Mouse (Mus musculus) MEL (cell line): ENCODE data around the gene Rtn2. TPM values are rescaled to one million over a fixed set of nuclear protein-coding genes. Genes with fewer than 3 reads are reported as not detected.

Experiments
- DNase-seq: peaks from one replicate; pipeline ENCODE4 v3.0.0; 2011; ENCODE audit warnings: low read depth, low spot score
- H3K27ac ChIP-seq: 2 replicates; pipeline ENCODE4 v1.5.1; 2012; ENCODE audit warnings: low read depth, mild to moderate bottlenecking, control low read depth, low read length, moderate library complexity; ENCODE audit not compliant: control insufficient read depth
- H3K27me3 ChIP-seq, 2 experiments: fragments of 150-350 bp in 1 of 2; sonication (generic) in 1 of 2; 2 replicates each; pipeline ENCODE4 v1.6.1; 2012; ENCODE audit warnings: low read length in 2 of 2, mild to moderate bottlenecking in 2 of 2, improper control_type of control experiment in 1 of 2, moderate library complexity in 1 of 2; ENCODE audit not compliant: insufficient read depth in 2 of 2, control insufficient read depth in 1 of 2
- H3K36me3 ChIP-seq, 2 experiments: 2 replicates each; pipeline ENCODE4 v1.6.1; 2012 to 2014; ENCODE audit warnings: low read length in 2 of 2, improper control_type of control experiment in 1 of 2, inconsistent platforms in 1 of 2, mild to moderate bottlenecking in 1 of 2; ENCODE audit not compliant: insufficient read depth in 2 of 2, control insufficient read depth in 1 of 2
- H3K4me1 ChIP-seq, 2 experiments: fragments of 150-350 bp in 1 of 2; sonication (generic) in 1 of 2; 2 replicates each; pipeline ENCODE4 v1.6.1; 2012; ENCODE audit warnings: low read length in 2 of 2, improper control_type of control experiment in 1 of 2, mild to moderate bottlenecking in 1 of 2; ENCODE audit not compliant: insufficient read depth in 2 of 2, control insufficient read depth in 1 of 2
- H3K4me3 ChIP-seq, 2 experiments: fragments of 150-350 bp in 1 of 2; sonication (generic) in 1 of 2; 2 replicates each; pipeline ENCODE4 v1.5.1; 2012; ENCODE audit warnings: low read depth in 2 of 2, low read length in 2 of 2, mild to moderate bottlenecking in 2 of 2, moderate library complexity in 2 of 2, control low read depth in 1 of 2, improper control_type of control experiment in 1 of 2; ENCODE audit not compliant: control insufficient read depth in 1 of 2, insufficient read depth in 1 of 2
- H3K79me2 ChIP-seq: 2 replicates; pipeline ENCODE4 v1.6.1; 2012; ENCODE audit warnings: mild to moderate bottlenecking, low read length, moderate library complexity; ENCODE audit not compliant: control insufficient read depth, poor library complexity, insufficient read depth
- H3K9ac ChIP-seq: 2 replicates; pipeline ENCODE4 v1.6.1; 2012; ENCODE audit warnings: low read depth, mild to moderate bottlenecking, control low read depth, low read length, moderate library complexity; ENCODE audit not compliant: control insufficient read depth, poor library complexity, severe bottlenecking
- H3K9me3 ChIP-seq: fragments of 150-350 bp; sonication (generic); replicated peaks from 2 replicates; pipeline ENCODE4 v1.6.1; 2012; ENCODE audit warnings: mild to moderate bottlenecking, low read length, improper control_type of control experiment, moderate library complexity; ENCODE audit not compliant: insufficient read depth
- BHLHE40 ChIP-seq: IDR thresholded peaks from 2 replicates; pipeline ENCODE4 v1.6.1; 2012; ENCODE audit warnings: low read depth, mild to moderate bottlenecking, inconsistent platforms, low read length, improper control_type of control experiment, borderline replicate concordance
- CHD2 ChIP-seq: IDR thresholded peaks from 2 replicates; pipeline ENCODE4 v1.6.1; 2011; ENCODE audit warnings: low read length, improper control_type of control experiment
- E2F4 ChIP-seq: IDR thresholded peaks from 2 replicates; pipeline ENCODE4 v1.6.1; 2011; ENCODE audit warnings: low read depth, low read length, improper control_type of control experiment, borderline replicate concordance
- KAT2A ChIP-seq: conservative IDR thresholded peaks from 2 replicates; pipeline ENCODE4 v1.6.1; 2012; ENCODE audit warnings: low read depth, low read length, improper control_type of control experiment, inconsistent platforms
- MAFK ChIP-seq: IDR thresholded peaks from 2 replicates; pipeline ENCODE4 v1.6.1; 2011; ENCODE audit warnings: low read depth, mild to moderate bottlenecking, low read length, improper control_type of control experiment, borderline replicate concordance
- MAX ChIP-seq: IDR thresholded peaks from 2 replicates; pipeline ENCODE4 v1.6.1; 2011; ENCODE audit warnings: low read length, improper control_type of control experiment
- MEF2A ChIP-seq: IDR thresholded peaks from 2 replicates; pipeline ENCODE4 v1.6.1; 2014; ENCODE audit warnings: low read depth, mild to moderate bottlenecking, inconsistent platforms, low read length, improper control_type of control experiment; ENCODE audit not compliant: poor library complexity, insufficient replicate concordance, severe bottlenecking; ENCODE audit errors: extremely low read depth
- MXI1 ChIP-seq: IDR thresholded peaks from 2 replicates; pipeline ENCODE4 v1.6.1; 2011; ENCODE audit warnings: mild to moderate bottlenecking, low read depth, low read length, improper control_type of control experiment
- MYC ChIP-seq: IDR thresholded peaks from 2 replicates; pipeline ENCODE4 v1.6.1; 2011; ENCODE audit warnings: low read depth, mild to moderate bottlenecking, low read length, improper control_type of control experiment, moderate library complexity
- NRF1 ChIP-seq: IDR thresholded peaks from 2 replicates; pipeline ENCODE4 v1.6.1; 2014; ENCODE audit warnings: low read depth, mild to moderate bottlenecking, inconsistent platforms, low read length, improper control_type of control experiment, moderate library complexity; ENCODE audit not compliant: poor library complexity, insufficient read depth, severe bottlenecking
- POLR2A ChIP-seq, 2 experiments: IDR thresholded peaks; 2 replicates each; pipeline ENCODE4 v1.6.1; 2011 to 2012; ENCODE audit warnings: low read length in 2 of 2, mild to moderate bottlenecking in 2 of 2, control low read depth in 1 of 2, improper control_type of control experiment in 1 of 2, low read depth in 1 of 2, moderate library complexity in 1 of 2; ENCODE audit not compliant: control insufficient read depth in 1 of 2, insufficient read depth in 1 of 2, poor library complexity in 1 of 2
- RAD21 ChIP-seq: IDR thresholded peaks from 2 replicates; pipeline ENCODE4 v1.6.1; 2011; ENCODE audit warnings: mild to moderate bottlenecking, low read depth, low read length, improper control_type of control experiment
- SMC3 ChIP-seq: IDR thresholded peaks from 2 replicates; pipeline ENCODE4 v1.6.1; 2011; ENCODE audit warnings: low read depth, low read length, improper control_type of control experiment
- TBP ChIP-seq: IDR thresholded peaks from 2 replicates; pipeline ENCODE4 v1.8.0; 2011; ENCODE audit warnings: low read depth, low read length, improper control_type of control experiment
- ZC3H11A ChIP-seq: IDR thresholded peaks from 2 replicates; pipeline ENCODE4 v1.6.1; 2012; ENCODE audit warnings: low read depth, mild to moderate bottlenecking, inconsistent platforms, low read length, improper control_type of control experiment
- ZNF384 ChIP-seq: IDR thresholded peaks from 2 replicates; pipeline ENCODE4 v1.6.1; 2012; ENCODE audit warnings: low read depth, mild to moderate bottlenecking, inconsistent platforms, low read length, improper control_type of control experiment
- polyA plus RNA-seq, 2 experiments: library from polyadenylated mRNA; stranded (reverse) in 1 of 2; unstranded in 1 of 2; fragments of >175 nt in 1 of 2; fragments of >200 nt in 1 of 2; gene quantifications; 2 replicates each; pipeline versions ENCODE4 v1.2.1 to v1.2.4; 2012; ENCODE audit warnings: low replicate concordance in 2 of 2, low read depth in 1 of 2; ENCODE audit not compliant: insufficient read length in 2 of 2, insufficient read depth in 1 of 2, missing spikeins in 1 of 2
- total RNA-seq: library from RNA; depleted of rRNA; stranded (reverse); fragments of 300-350 nt; gene quantifications from 2 replicates; pipeline ENCODE4 v1.2.3, GENCODE M21; 2012

Rtn2 gene
- total and polyA plus RNA-seq, 3 experiments: 0.27 to 1.4 TPM; not detected in 1

GRCm38 (mm10) chr7:19253437-19253836, 29.0 kb upstream of the Rtn2 start:
- H3K27me3 ChIP-seq: no peaks in the 10 kb centered on the region
- peaks cover 0 to 3% of the 10 kb centered on the region in 2 experiments; a peak in 2 of 4 replicates for H3K36me3 ChIP-seq
- H3K79me2 ChIP-seq: no peaks in the 10 kb centered on the region
- H3K9me3 ChIP-seq: no peaks in the 10 kb centered on the region
- no peak overlapping the region for H3K4me3 ChIP-seq
- no peak for DNase-seq
- H3K27ac ChIP-seq: no peak overlapping the region
- H3K4me1 ChIP-seq: no peaks in the 10 kb centered on the region
- H3K9ac ChIP-seq: no peak overlapping the region
- TF ChIP-seq MYC (no peak), POLR2A (IDR thresholded peaks at IDR 0.05; ENCODE audit: control insufficient read depth in 1 of 2, insufficient read depth in 1 of 2, low read depth in 1 of 2, low read length in 2 of 2, poor library complexity in 1 of 2) (no peak), ZC3H11A (no peak)

GRCm38 (mm10) chr7:19255395-19255794, 27.0 kb upstream of the Rtn2 start:
- H3K27ac ChIP-seq: no peak overlapping the region
- no peaks in the 10 kb centered on the region for H3K9me3 ChIP-seq
- H3K9ac ChIP-seq: no peak overlapping the region
- peaks cover 2 to 3% of the 10 kb centered on the region in 2 experiments; a peak in 3 of 4 replicates for H3K36me3 ChIP-seq
- H3K27me3 ChIP-seq: no peaks in the 10 kb centered on the region
- no peak overlapping the region for H3K4me3 ChIP-seq
- no peaks in the 10 kb centered on the region for H3K4me1 ChIP-seq
- TF ChIP-seq SMC3 (no peak), CHD2 (no peak), MXI1 (no peak), MEF2A (no peak), BHLHE40 (no peak), KAT2A (no peak), RAD21 (no peak), MAX (no peak), NRF1 (no peak), ZNF384 (no peak)
- H3K79me2 ChIP-seq: no peaks in the 10 kb centered on the region
- DNase-seq: no peak

DNA sequence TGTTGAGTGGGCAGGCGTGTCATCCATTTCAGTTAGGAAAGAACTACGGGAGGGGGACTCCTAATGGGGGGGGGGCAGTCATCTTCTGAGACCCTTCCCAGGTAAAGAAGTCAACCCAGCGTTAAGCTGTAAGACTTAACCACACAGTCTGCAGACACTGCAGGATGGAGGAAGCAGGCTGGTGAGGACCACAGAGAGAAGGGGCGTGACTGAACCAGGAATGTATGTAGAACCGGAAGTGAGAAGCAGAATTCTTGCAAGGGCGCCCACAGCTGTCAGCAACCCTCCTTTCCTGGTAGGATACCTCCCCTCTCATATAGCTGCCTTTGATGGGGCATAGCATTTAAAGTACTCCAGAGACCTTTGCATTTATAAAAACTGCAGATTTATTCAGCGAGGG, 25.9 kb upstream of the Rtn2 start:
- TF ChIP-seq MAFK (no peak), E2F4 (no peak), MEF2A (no peak), TBP (no peak)
- no peaks in the 10 kb centered on the region for H3K4me1 ChIP-seq

More for the DNA sequence above, 25.9 kb upstream of the Rtn2 start:
- no peaks in the 10 kb centered on the region for H3K9me3 ChIP-seq
- H3K4me3 ChIP-seq: no peak overlapping the region
- H3K36me3 ChIP-seq: peaks cover 2 to 3% of the 10 kb centered on the region in 2 experiments; a peak in 3 of 4 replicates
- DNase-seq: no peak
- no peaks in the 10 kb centered on the region for H3K79me2 ChIP-seq
- H3K27ac ChIP-seq: no peak overlapping the region
- H3K27me3 ChIP-seq: no peaks in the 10 kb centered on the region
- H3K9ac ChIP-seq: no peak overlapping the region
